ENCODE assay signal across 8 mouse cellular contexts in genomic region chr13:112259398-112259797, GRCm38 (mm10). TPM values are rescaled to one million over a fixed set of nuclear protein-coding genes. Genes with fewer than 3 reads are reported as not detected.
DNase-seq lines count a peak whose midpoint lies in the region; ATAC-seq and TF ChIP-seq lines count a peak whose summit lies in the region.

No protein-coding gene starts in this region.

- peak; percentile 87 for TF ChIP-seq CTCF in left cerebral cortex, adult 2 months (IDR thresholded peaks at IDR 0.05)

- intact Hi-C loops in left cerebral cortex, adult 2 months (cut with DNase I): loop anchor here (1.0 kb wide), 1 partner anchor 471 kb away; no protein-coding TSS in a partner anchor

- no peak overlapping the region for H3K4me3 ChIP-seq in left cerebral cortex, adult 2 months

- peak; percentile 65 for DNase-seq in ZHBTc4 (ENCODE audit: low read depth, low spot score)
- peak; percentile 85 to 86 for DNase-seq in cerebellum, postnatal 14 days
- DNase-seq in frontal cortex, postnatal 14 days (ENCODE audit: low spot score in 2 of 2): peak; percentile 21 to 64
- peak; percentile 57 for DNase-seq in left cerebral cortex, adult 2 months (ENCODE audit: extremely low spot score in 1 of 2, low spot score in 2 of 2)
- peak; percentile 54 for DNase-seq in right cerebral cortex, postnatal 14 days
- DNase-seq in urinary bladder, postnatal 25 days (ENCODE audit: low spot score): peak; percentile 46

- ATAC-seq in inflammation-experienced regulatory T-cells, adult 6 months: peak; percentile 97
- ATAC-seq in megakaryocyte-erythroid progenitor cell, adult 5-6 weeks (replicated peaks; ENCODE audit: low FRiP score, low TSS enrichment, poor library complexity, severe bottlenecking): peak; percentile 97

- no peak overlapping the region for H3K27ac ChIP-seq in left cerebral cortex, adult 2 months

RNA-seq across cellular contexts. Expression of gene Ankrd55, which starts 28.9 kb away (rescaled TPM):
- 10 to 100 TPM in 1 of 3 experiments, 1 to 10 TPM in 2; 2.7 to 11.6 (median 8.5) TPM for polyA plus RNA-seq in inflammation-experienced regulatory T-cells, adult 6 months (2017; shearing (Covaris generic))
- total RNA-seq in left cerebral cortex, adult 2 months (2021): 1 to 10 TPM; 3.6 to 4.1 TPM
- total RNA-seq in megakaryocyte-erythroid progenitor cell, adult 5-6 weeks (2014; fragmentation: Nextera tagmentation): not detected in 2 replicates
- total RNA-seq in megakaryocyte-erythroid progenitor cell, adult 5-6 weeks (2017): not detected in 2 replicates

Comparison
In these comparisons a context has a peak if more than half of its experiments do, and no peak if none do; other contexts are left out.
1. RNA of gene Ankrd55, which starts 28.9 kb away (total RNA-seq): 3.6 to 4.1 TPM in left cerebral cortex, adult 2 months; not detected in megakaryocyte-erythroid progenitor cell, adult 5-6 weeks; every median in the first group is over 4 times any median in the second.
2. Peak in every context shown above with its lines, with median percentiles within 50 percentile points of each other: DNase-seq.